Comparison of ENCODE assay signal across 10 mouse cellular contexts in genomic region chr1:86416321-86416720, GRCm38 (mm10). TPM values are rescaled to one million over a fixed set of nuclear protein-coding genes. Genes with fewer than 3 reads are reported as not detected.
DNase-seq lines count a peak whose midpoint lies in the region; ATAC-seq and TF ChIP-seq lines count a peak whose summit lies in the region.
"Had no signal": no experiment of that assay in that cellular context is flagged by ENCODE, and none has a peak within 500 bp of the region (broad histone marks: within the 10 kb centered on the region; RNA-seq: fewer than 3 reads in every experiment).

No protein-coding gene starts in this region.

- no peaks in the 10 kb centered on the region for H3K9me3 ChIP-seq in forebrain, embryonic 15.5 days
- no peaks in the 10 kb centered on the region for H3K9me3 ChIP-seq in forebrain, embryonic 13.5 days (replicated peaks)
- H3K9me3 ChIP-seq in midbrain, embryonic 14.5 days (ENCODE audit: control insufficient read depth, low read length): no peaks in the 10 kb centered on the region
- H3K9me3 ChIP-seq in midbrain, embryonic 16.5 days (replicated peaks; ENCODE audit: control insufficient read depth, low read length, poor library complexity, severe bottlenecking): no peaks in the 10 kb centered on the region
- H3K9me3 ChIP-seq: heart, embryonic 15.5 days; limb, embryonic 13.5 days had no signal

- no peak for TF ChIP-seq POLR2A in bone marrow macrophage, adult 2 months (IDR thresholded peaks at IDR 0.05; ENCODE audit: borderline replicate concordance, low read depth, low read length)

- H3K4me1 ChIP-seq in forebrain, embryonic 15.5 days: peaks cover 5% of the 10 kb centered on the region
- H3K4me1 ChIP-seq in forebrain, embryonic 13.5 days: peaks cover 6% of the 10 kb centered on the region
- 0 out of 2 replicates have a peak, but pooled peaks cover 4% of the 10 kb centered on the region for H3K4me1 ChIP-seq in midbrain, embryonic 14.5 days (ENCODE audit: control insufficient read depth, insufficient read depth, low read length)
- H3K4me1 ChIP-seq in midbrain, embryonic 16.5 days (ENCODE audit: control insufficient read depth, insufficient read depth, low read length): peaks cover 2% of the 10 kb centered on the region; the same call in 1 of the 2 replicates
- peaks cover 12% of the 10 kb centered on the region for H3K4me1 ChIP-seq in bone marrow macrophage, adult 2 months (ENCODE audit: control insufficient read depth, insufficient read depth, low read length)

- ATAC-seq in forebrain, embryonic 15.5 days (replicated peaks): 0 out of 2 replicates have a peak, but pooled peaks have one; percentile 4
- ATAC-seq in forebrain, embryonic 13.5 days: no peak
- no peak for ATAC-seq in midbrain, embryonic 14.5 days (ENCODE audit: low FRiP score, low TSS enrichment)
- ATAC-seq in midbrain, embryonic 16.5 days: no peak

- no peak overlapping the region for H3K9ac ChIP-seq in forebrain, embryonic 15.5 days (replicated peaks)
- no peak overlapping the region for H3K9ac ChIP-seq in forebrain, embryonic 13.5 days
- H3K9ac ChIP-seq in midbrain, embryonic 14.5 days (replicated peaks; ENCODE audit: low read length): no peak overlapping the region
- H3K9ac ChIP-seq in midbrain, embryonic 16.5 days (ENCODE audit: low read depth, low read length): no peak overlapping the region
- H3K9ac ChIP-seq: heart, embryonic 15.5 days; limb, embryonic 13.5 days had no signal

- H3K4me2 ChIP-seq in forebrain, embryonic 15.5 days (replicated peaks): no peak overlapping the region
- H3K4me2 ChIP-seq in forebrain, embryonic 13.5 days: no peak overlapping the region
- H3K4me2 ChIP-seq in midbrain, embryonic 14.5 days (ENCODE audit: low read length): no peak overlapping the region
- H3K4me2 ChIP-seq in midbrain, embryonic 16.5 days (ENCODE audit: low read length): no peak overlapping the region
- H3K4me2 ChIP-seq: heart, embryonic 15.5 days; limb, embryonic 13.5 days had no signal

- 61% methylated on average over 6 of the region's 6 CpGs for WGBS in forebrain, embryonic 15.5 days
- 66% methylated on average over 6 of the region's 6 CpGs for WGBS in forebrain, embryonic 13.5 days
- 63% methylated on average over 6 of the region's 6 CpGs for WGBS in midbrain, embryonic 14.5 days
- WGBS in midbrain, embryonic 16.5 days: 63% methylated on average over 6 of the region's 6 CpGs

- H3K36me3 ChIP-seq in forebrain, embryonic 15.5 days: no peaks in the 10 kb centered on the region
- H3K36me3 ChIP-seq in forebrain, embryonic 13.5 days (ENCODE audit: poor library complexity, severe bottlenecking): no peaks in the 10 kb centered on the region
- no peaks in the 10 kb centered on the region for H3K36me3 ChIP-seq in midbrain, embryonic 14.5 days (ENCODE audit: control insufficient read depth, insufficient read depth, low read length)
- no peaks in the 10 kb centered on the region for H3K36me3 ChIP-seq in midbrain, embryonic 16.5 days (ENCODE audit: control insufficient read depth, insufficient read depth, low read length)
- H3K36me3 ChIP-seq: heart, embryonic 15.5 days; limb, embryonic 13.5 days had no signal

- no peaks in the 10 kb centered on the region for H3K27me3 ChIP-seq in forebrain, embryonic 15.5 days
- no peaks in the 10 kb centered on the region for H3K27me3 ChIP-seq in forebrain, embryonic 13.5 days
- no peaks in the 10 kb centered on the region for H3K27me3 ChIP-seq in midbrain, embryonic 14.5 days (ENCODE audit: control insufficient read depth, insufficient read depth, low read length)
- H3K27me3 ChIP-seq in midbrain, embryonic 16.5 days (ENCODE audit: control insufficient read depth, insufficient read depth, low read depth, low read length): no peaks in the 10 kb centered on the region
- H3K27me3 ChIP-seq: heart, embryonic 15.5 days; limb, embryonic 13.5 days had no signal

- DNase-seq in midbrain, embryonic 14.5 days: peak; percentile 58
- peak; percentile 23 to 47 for DNase-seq in natural killer cell, adult 2 months (ENCODE audit: low spot score in 2 of 2)
- no peak for DNase-seq in frontal cortex, postnatal 25 days (ENCODE audit: low spot score in 2 of 2)
- DNase-seq in urinary bladder, postnatal 36 days (ENCODE audit: low spot score in 2 of 2): no peak

- no peak overlapping the region for H3K4me3 ChIP-seq in forebrain, embryonic 15.5 days
- no peak overlapping the region for H3K4me3 ChIP-seq in forebrain, embryonic 13.5 days
- no peak overlapping the region for H3K4me3 ChIP-seq in midbrain, embryonic 14.5 days (replicated peaks; ENCODE audit: low read depth, low read length)
- H3K4me3 ChIP-seq in midbrain, embryonic 16.5 days (ENCODE audit: low read depth, low read length): no peak overlapping the region
- H3K4me3 ChIP-seq in bone marrow macrophage, adult 2 months (ENCODE audit: insufficient read depth, low read length): no peak overlapping the region
- H3K4me3 ChIP-seq: heart, embryonic 15.5 days; limb, embryonic 13.5 days had no signal

- H3K27ac ChIP-seq in forebrain, embryonic 15.5 days (replicated peaks): no peak overlapping the region
- no peak overlapping the region for H3K27ac ChIP-seq in forebrain, embryonic 13.5 days
- H3K27ac ChIP-seq in midbrain, embryonic 14.5 days (replicated peaks; ENCODE audit: low read depth, low read length): no peak overlapping the region
- no peak overlapping the region for H3K27ac ChIP-seq in midbrain, embryonic 16.5 days (ENCODE audit: low read length)
- peak overlapping the region; percentile 41 for H3K27ac ChIP-seq in bone marrow macrophage, adult 2 months (ENCODE audit: insufficient read depth, low read depth, low read length)
- H3K27ac ChIP-seq: heart, embryonic 15.5 days; limb, embryonic 13.5 days had no signal

- TF ChIP-seq CTCF in bone marrow macrophage, adult 2 months (IDR thresholded peaks at IDR 0.05; ENCODE audit: low read depth, low read length): no peak

RNA-seq across cellular contexts. Expression of gene Nmur1, which starts 9.7 kb away (rescaled TPM):
- 0.18 TPM in 1 of 2 replicates, not detected in the other for polyA plus RNA-seq in forebrain, embryonic 15.5 days (2015; fragmentation: Nextera tagmentation; extraction: Ambion mirVana)
- 0.14 TPM in 1 of 2 replicates, not detected in the other for polyA plus RNA-seq in forebrain, embryonic 13.5 days (2015; fragmentation: Nextera tagmentation; extraction: Ambion mirVana)
- not detected in 2 replicates for polyA plus RNA-seq in midbrain, embryonic 14.5 days (2014; fragmentation: Nextera tagmentation; extraction: Ambion mirVana)
- polyA plus RNA-seq in midbrain, embryonic 16.5 days (2015; fragmentation: Nextera tagmentation; extraction: Ambion mirVana): 0.11 TPM in 1 of 2 replicates, not detected in the other
- polyA plus RNA-seq in bone marrow macrophage, adult 2 months (2012; ENCODE audit: insufficient read depth, insufficient read length, missing spikeins): not detected in 2 replicates
- polyA plus RNA-seq: heart, embryonic 15.5 days; limb, embryonic 13.5 days had no signal

RNA-seq across cellular contexts. Expression of gene Tex44, which starts 9.8 kb away (rescaled TPM):
- not detected in 2 replicates for polyA plus RNA-seq in forebrain, embryonic 15.5 days (2015; fragmentation: Nextera tagmentation; extraction: Ambion mirVana)
- polyA plus RNA-seq in forebrain, embryonic 13.5 days (2015; fragmentation: Nextera tagmentation; extraction: Ambion mirVana): not detected in 2 replicates
- polyA plus RNA-seq in midbrain, embryonic 14.5 days (2014; fragmentation: Nextera tagmentation; extraction: Ambion mirVana): not detected in 2 replicates
- polyA plus RNA-seq in midbrain, embryonic 16.5 days (2015; fragmentation: Nextera tagmentation; extraction: Ambion mirVana): not detected in 2 replicates
- not detected in 2 replicates for polyA plus RNA-seq in bone marrow macrophage, adult 2 months (2012; ENCODE audit: insufficient read depth, insufficient read length, missing spikeins)
- polyA plus RNA-seq: heart, embryonic 15.5 days; limb, embryonic 13.5 days had no signal

RNA-seq across cellular contexts. Expression of gene Ncl, which starts 57.1 kb away (rescaled TPM):
- 208 and 227 TPM in 2 replicates for polyA plus RNA-seq in forebrain, embryonic 15.5 days (2015; fragmentation: Nextera tagmentation; extraction: Ambion mirVana)
- 285 and 294 TPM in 2 replicates for polyA plus RNA-seq in forebrain, embryonic 13.5 days (2015; fragmentation: Nextera tagmentation; extraction: Ambion mirVana)
- polyA plus RNA-seq in midbrain, embryonic 14.5 days (2014; fragmentation: Nextera tagmentation; extraction: Ambion mirVana): 153 and 154 TPM in 2 replicates
- 195 and 213 TPM in 2 replicates for polyA plus RNA-seq in midbrain, embryonic 16.5 days (2015; fragmentation: Nextera tagmentation; extraction: Ambion mirVana)
- polyA plus RNA-seq in bone marrow macrophage, adult 2 months (2012; ENCODE audit: insufficient read depth, insufficient read length, missing spikeins): 189 and 191 TPM in 2 replicates

Comparison
In these comparisons a context has a peak if more than half of its experiments do, and no peak if none do; other contexts are left out.
1. DNase-seq: peak in midbrain, embryonic 14.5 days (single experiment) and natural killer cell, adult 2 months (2 of 2); none in frontal cortex, postnatal 25 days (0 of 2) and urinary bladder, postnatal 36 days (0 of 2).